Mouse (Mus musculus): ENCODE measurements around the gene Aes. TPM values are rescaled to one million over a fixed set of nuclear protein-coding genes. Genes with fewer than 3 reads are reported as not detected.

The Aes gene
- polyA plus RNA-seq, 1 experiment from 2014 or later, result 662 TPM

- 0 out of 2 replicates have a peak, but pooled peaks cover 6% of the 10 kb centered on the region for H3K4me1 ChIP-seq
- no peak overlapping the region for H3K9ac ChIP-seq
- no peak overlapping the region for H3K4me2 ChIP-seq
- no peak overlapping the region for H3K27ac ChIP-seq
- 7% methylated on average over 14 of the region's 14 CpGs for WGBS
- H3K4me3 ChIP-seq, result no peak overlapping the region
- H3K27me3 ChIP-seq, result no peaks in the 10 kb centered on the region; the same call in 1 of the 2 replicates
- H3K9me3 ChIP-seq, result no peaks in the 10 kb centered on the region
- H3K36me3 ChIP-seq, result peaks cover 22% of the 10 kb centered on the region
- peak; percentile 58; the same call in 1 of the 2 replicates for ATAC-seq (ENCODE audit: borderline replicate concordance, extremely low read depth, low FRiP score, low TSS enrichment)
Measured at GRCm38 (mm10) chr10:81526779-81527178, 32.5 kb upstream of the Aes start.

- 53% methylated on average over 16 of the region's 16 CpGs for WGBS
- Histone ChIP-seq H3K9me3 (no peaks in the 10 kb centered on the region), H3K27me3 (no peaks in the 10 kb centered on the region), H3K36me3 (peaks cover 31% of the 10 kb centered on the region), H3K27ac (no peak overlapping the region), H3K4me3 (no peak overlapping the region), H3K9ac (no peak overlapping the region), H3K4me2 (no peak overlapping the region), H3K4me1 (no peaks in the 10 kb centered on the region)
- ATAC-seq (ENCODE audit: borderline replicate concordance, extremely low read depth, low FRiP score, low TSS enrichment), result 0 out of 2 replicates have a peak, but pooled peaks have one; percentile 24
Measured at GRCm38 (mm10) chr10:81534826-81535225, 24.5 kb upstream of the Aes start.

GRCm38 (mm10) chr10:81536734-81537133 lies 22.6 kb upstream of the Aes start:
- peaks cover 5% of the 10 kb centered on the region for H3K4me1 ChIP-seq
- no peaks in the 10 kb centered on the region for H3K27me3 ChIP-seq
- no peaks in the 10 kb centered on the region for H3K9me3 ChIP-seq
- H3K4me3 ChIP-seq, result no peak overlapping the region
- no peak overlapping the region for H3K4me2 ChIP-seq
- H3K36me3 ChIP-seq, result peaks cover 15% of the 10 kb centered on the region
- 80% methylated on average over 6 of the region's 6 CpGs for WGBS
- no peak for ATAC-seq (ENCODE audit: borderline replicate concordance, extremely low read depth, low FRiP score, low TSS enrichment)
- no peak overlapping the region for H3K27ac ChIP-seq
- H3K9ac ChIP-seq, result no peak overlapping the region

GRCm38 (mm10) chr10:81537429-81537828 lies 21.9 kb upstream of the Aes start:
- peaks cover 12% of the 10 kb centered on the region for H3K4me1 ChIP-seq
- no peaks in the 10 kb centered on the region for H3K9me3 ChIP-seq
- no peak overlapping the region for H3K9ac ChIP-seq
- H3K4me3 ChIP-seq, result no peak overlapping the region
- H3K4me2 ChIP-seq, result no peak overlapping the region
- peaks cover 9% of the 10 kb centered on the region for H3K36me3 ChIP-seq
- no peak for ATAC-seq (ENCODE audit: borderline replicate concordance, extremely low read depth, low FRiP score, low TSS enrichment)
- H3K27ac ChIP-seq, result no peak overlapping the region
- 83% methylated on average over 2 of the region's 2 CpGs for WGBS
- no peaks in the 10 kb centered on the region for H3K27me3 ChIP-seq

- no peak for ATAC-seq (ENCODE audit: borderline replicate concordance, extremely low read depth, low FRiP score, low TSS enrichment)
- WGBS, result 65% methylated on average over 3 of the region's 3 CpGs
- Histone ChIP-seq H3K4me2 (no peak overlapping the region), H3K9ac (no peak overlapping the region), H3K4me1 (peaks cover 23% of the 10 kb centered on the region), H3K9me3 (no peaks in the 10 kb centered on the region), H3K36me3 (no peaks in the 10 kb centered on the region), H3K4me3 (no peak overlapping the region), H3K27ac (no peak overlapping the region), H3K27me3 (no peaks in the 10 kb centered on the region)
Measured at GRCm38 (mm10) chr10:81538321-81539048, 20.8 kb upstream of the Aes start.

- H3K36me3 ChIP-seq, result no peaks in the 10 kb centered on the region
- H3K4me3 ChIP-seq, result no peak overlapping the region
- no peak overlapping the region for H3K27ac ChIP-seq
- ATAC-seq (ENCODE audit: borderline replicate concordance, extremely low read depth, low FRiP score, low TSS enrichment), result no peak
- H3K27me3 ChIP-seq, result no peaks in the 10 kb centered on the region
- no peak overlapping the region for H3K9ac ChIP-seq
- no peaks in the 10 kb centered on the region for H3K9me3 ChIP-seq
- WGBS, result 69% methylated on average over 5 of the region's 5 CpGs
- H3K4me2 ChIP-seq, result peak overlapping the region; percentile 30; the same call in 1 of the 2 replicates
- H3K4me1 ChIP-seq, result peaks cover 35% of the 10 kb centered on the region
Measured at GRCm38 (mm10) chr10:81541363-81541762, 17.9 kb upstream of the Aes start.

GRCm38 (mm10) chr10:81541803-81542202 lies 17.5 kb upstream of the Aes start:
- no peak overlapping the region for H3K4me3 ChIP-seq
- no peaks in the 10 kb centered on the region for H3K27me3 ChIP-seq
- H3K27ac ChIP-seq, result peak overlapping the region; percentile 58
- H3K9ac ChIP-seq, result peak overlapping the region; percentile 29
- H3K9me3 ChIP-seq, result no peaks in the 10 kb centered on the region
- H3K36me3 ChIP-seq, result no peaks in the 10 kb centered on the region
- WGBS, result 49% methylated on average over 10 of the region's 10 CpGs
- no peak for ATAC-seq (ENCODE audit: borderline replicate concordance, extremely low read depth, low FRiP score, low TSS enrichment)
- H3K4me1 ChIP-seq, result peaks cover 36% of the 10 kb centered on the region
- peak overlapping the region; percentile 30; the same call in 1 of the 2 replicates for H3K4me2 ChIP-seq

GRCm38 (mm10) chr10:81542727-81543460 lies 16.4 kb upstream of the Aes start:
- 75% methylated on average over 7 of the region's 7 CpGs for WGBS
- Histone ChIP-seq H3K9ac (peak overlapping the region; percentile 74), H3K27ac (no peak overlapping the region), H3K4me2 (peak overlapping the region; percentile 86), H3K4me1 (peaks cover 36% of the 10 kb centered on the region), H3K4me3 (peak overlapping the region; percentile 83; the same call in 1 of the 2 replicates), H3K9me3 (no peaks in the 10 kb centered on the region), H3K27me3 (no peaks in the 10 kb centered on the region), H3K36me3 (no peaks in the 10 kb centered on the region)
- no peak for ATAC-seq (ENCODE audit: borderline replicate concordance, extremely low read depth, low FRiP score, low TSS enrichment)

- H3K9me3 ChIP-seq, result no peaks in the 10 kb centered on the region
- peak overlapping the region; percentile 83 for H3K4me3 ChIP-seq
- H3K36me3 ChIP-seq, result no peaks in the 10 kb centered on the region
- WGBS, result 73% methylated on average over 1 of the region's 1 CpGs
- H3K9ac ChIP-seq, result peak overlapping the region; percentile 74
- H3K4me2 ChIP-seq, result peak overlapping the region; percentile 86
- no peak overlapping the region for H3K27ac ChIP-seq
- H3K4me1 ChIP-seq, result peaks cover 36% of the 10 kb centered on the region
- no peak for ATAC-seq (ENCODE audit: borderline replicate concordance, extremely low read depth, low FRiP score, low TSS enrichment)
- H3K27me3 ChIP-seq, result no peaks in the 10 kb centered on the region
Measured at GRCm38 (mm10) chr10:81543633-81544032, 15.7 kb upstream of the Aes start.

GRCm38 (mm10) chr10:81544296-81545160 lies 14.8 kb upstream of the Aes start:
- Histone ChIP-seq H3K4me2 (peak overlapping the region; percentile 86), H3K4me3 (peak overlapping the region; percentile 83), H3K9ac (peak overlapping the region; percentile 74), H3K36me3 (no peaks in the 10 kb centered on the region), H3K27me3 (no peaks in the 10 kb centered on the region), H3K27ac (peak overlapping the region; percentile 64), H3K4me1 (peaks cover 36% of the 10 kb centered on the region), H3K9me3 (no peaks in the 10 kb centered on the region)
- under 1% methylated on average over 67 of the region's 93 CpGs for WGBS
- ATAC-seq (ENCODE audit: borderline replicate concordance, extremely low read depth, low FRiP score, low TSS enrichment), result no peak; the same call in 1 of the 2 replicates

- Histone ChIP-seq H3K4me1 (peaks cover 36% of the 10 kb centered on the region), H3K36me3 (no peaks in the 10 kb centered on the region), H3K9ac (peak within 1 kb of the TSS; percentile 74), H3K9me3 (no peaks in the 10 kb centered on the region), H3K4me3 (peak within 1 kb of the TSS; percentile 83), H3K4me2 (peak within 1 kb of the TSS; percentile 86), H3K27ac (peak within 1 kb of the TSS; percentile 84), H3K27me3 (no peaks in the 10 kb centered on the region)
- peak; percentile 96 for ATAC-seq (ENCODE audit: borderline replicate concordance, extremely low read depth, low FRiP score, low TSS enrichment)
- 2% methylated on average over 53 of the region's 59 CpGs for WGBS
Measured at GRCm38 (mm10) chr10:81545161-81545747, 14.0 kb upstream of the Aes start, which contains the start of gene Gna11. Gene Gna11, minus strand, starts transcription at chr10:81545190.

Measured in lung, embryonic 15.5 days (tissue).